Mouse (Mus musculus) stomach, postnatal 0 days (tissue): ENCODE data around the gene Srgap2. TPM values are rescaled to one million over a fixed set of nuclear protein-coding genes. Genes with fewer than 3 reads are reported as not detected.

Source experiments
- ATAC-seq: fragments of 200-750 bp; cut with Nextera tagmentation; 2 replicates; pipeline ENCODE4 v1.8.0; 2017; ENCODE audit not compliant: low FRiP score, low TSS enrichment
- DNase-seq: peaks from one replicate; pipeline ENCODE4 v3.0.0-alpha.2; 2016; ENCODE audit warnings: low spot score
- H3K27ac ChIP-seq: fragments of 300-500 bp; sonication (generic); replicated peaks from 2 replicates; pipeline ENCODE4 v1.5.1; 2014; ENCODE audit warnings: mild to moderate bottlenecking, control low read depth
- H3K27me3 ChIP-seq: fragments of 300-500 bp; sonication (generic); 2 replicates; pipeline ENCODE4 v1.6.1; 2014; ENCODE audit warnings: low read length; ENCODE audit not compliant: control insufficient read depth, insufficient read depth
- H3K36me3 ChIP-seq: fragments of 300-500 bp; sonication (generic); 2 replicates; pipeline ENCODE4 v1.6.1; 2014; ENCODE audit warnings: low read length, mixed read lengths; ENCODE audit not compliant: control insufficient read depth, insufficient read depth
- H3K4me1 ChIP-seq: fragments of 300-500 bp; sonication (generic); replicated peaks from 2 replicates; pipeline ENCODE4 v1.6.1; 2014; ENCODE audit warnings: antibody characterized with exemption; ENCODE audit not compliant: control insufficient read depth, insufficient read depth
- H3K4me2 ChIP-seq: fragments of 300-500 bp; sonication (generic); replicated peaks from 2 replicates; pipeline ENCODE4 v1.6.1; 2014; ENCODE audit warnings: low read depth, mild to moderate bottlenecking, control low read depth, moderate library complexity
- H3K4me3 ChIP-seq: fragments of 300-500 bp; sonication (generic); 2 replicates; pipeline ENCODE4 v1.5.1; 2014; ENCODE audit warnings: low read depth, low read length, control low read depth
- H3K9ac ChIP-seq: fragments of 300-500 bp; sonication (generic); 2 replicates; pipeline ENCODE4 v1.6.1; 2014; ENCODE audit warnings: mild to moderate bottlenecking, low read length, control low read depth, mixed read lengths
- H3K9me3 ChIP-seq: fragments of 300-500 bp; sonication (generic); 2 replicates; pipeline ENCODE4 v1.6.1; 2016; ENCODE audit warnings: low read length; ENCODE audit not compliant: control insufficient read depth
- CTCF ChIP-seq: IDR thresholded peaks from 2 replicates; pipeline ENCODE4 v1.5.1; 2016; ENCODE audit warnings: antibody characterized with exemption, low read depth, mild to moderate bottlenecking, moderate library complexity
- EP300 ChIP-seq: optimal IDR thresholded peaks from 2 replicates; pipeline ENCODE3; 2016; ENCODE audit warnings: antibody characterized with exemption
- WGBS: fragments of 180-500 bp; shearing (Covaris S2); extraction: QIAGEN DNeasy Blood & Tissue Kit; methylation state at CpG from one replicate; pipeline ENCODE4 v1.1.7; 2014; 5-methylcytosine and 5-hydroxymethylcytosine counted together
- microRNA-seq: library from miRNA; unstranded; fragments of <30 nt; microRNA quantifications from one replicate; pipeline ENCODE4, GENCODE M21; 2016
- polyA plus RNA-seq: library from polyadenylated mRNA; unstranded; fragments of >200 nt; fragmentation: Nextera tagmentation; extraction: Ambion mirVana; gene quantifications from 2 replicates; pipeline ENCODE4 v1.2.1, GENCODE M21; 2015

Gene Srgap2
- polyA plus RNA-seq, 1 experiment from 2014 or later: 7.7 TPM

DNA sequence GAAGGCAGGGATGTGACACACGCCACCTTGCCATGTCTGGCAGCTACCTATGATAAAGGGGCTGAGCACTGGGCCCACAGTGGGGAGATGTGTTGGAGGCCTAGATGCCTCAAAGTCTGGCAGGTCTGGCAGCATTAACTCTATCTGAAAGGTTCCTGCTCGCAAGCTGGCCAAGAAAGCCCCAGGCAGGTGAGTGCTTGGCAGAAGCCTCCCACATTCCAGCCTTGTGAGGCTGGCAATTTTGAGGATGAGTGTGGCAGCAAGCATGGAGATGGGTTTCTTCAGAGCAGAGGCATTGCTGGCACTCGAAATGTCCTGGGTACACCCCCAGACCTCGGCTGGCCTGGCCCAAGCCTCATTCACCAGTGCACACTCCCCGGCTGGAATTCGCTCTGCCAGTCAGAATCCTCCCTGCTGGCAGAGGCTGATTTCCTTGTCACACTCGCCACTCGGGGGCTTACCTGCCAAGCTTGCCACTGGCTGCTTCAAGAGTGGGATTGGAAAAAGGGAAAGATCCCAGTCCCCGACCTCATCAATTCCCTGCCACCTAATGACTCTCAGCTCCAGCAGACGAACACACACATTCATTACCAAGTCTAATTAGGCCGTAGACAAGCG lies 287.5 kb downstream of the Srgap2 start:
- Histone ChIP-seq H3K36me3 (no peaks in the 10 kb centered on the region), H3K4me3 (no peak overlapping the region), H3K27me3 (no peaks in the 10 kb centered on the region), H3K9ac (peak overlapping the region; percentile 41; the same call in 1 of the 2 replicates), H3K9me3 (no peaks in the 10 kb centered on the region), H3K4me1 (0 out of 2 replicates have a peak, but pooled peaks cover 4% of the 10 kb centered on the region), H3K27ac (peak overlapping the region; percentile 67), H3K4me2 (no peak overlapping the region)
- no peak for DNase-seq
- TF ChIP-seq CTCF (no peak), EP300 (no peak)
- 77% methylated on average over 12 of the region's 12 CpGs for WGBS
- peak; percentile 16; the same call in 1 of the 2 replicates for ATAC-seq

DNA sequence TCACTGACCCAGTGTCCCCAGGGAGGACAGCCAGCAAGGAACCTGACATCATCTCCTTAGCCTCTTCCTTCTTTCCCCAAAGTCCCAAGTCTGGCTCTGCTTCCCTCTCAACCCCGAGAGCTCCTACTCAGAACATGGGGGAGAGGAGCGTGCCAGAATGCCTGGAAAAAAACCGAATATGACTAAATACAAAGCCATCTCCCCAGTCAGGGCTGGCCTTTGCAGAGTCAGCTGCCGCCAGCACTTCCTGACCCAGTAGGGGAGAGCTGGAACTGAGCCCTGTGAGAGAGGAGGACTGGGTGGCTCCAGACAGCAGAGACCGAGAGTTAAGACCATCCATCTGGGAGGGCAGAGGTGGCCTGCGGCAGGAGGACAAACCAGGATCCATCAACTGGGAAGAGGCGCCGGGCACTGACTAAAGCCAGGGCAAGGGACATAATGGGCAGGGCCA lies 288.2 kb downstream of the Srgap2 start:
- H3K36me3 ChIP-seq: no peaks in the 10 kb centered on the region
- 34% methylated on average over 8 of the region's 8 CpGs for WGBS
- ATAC-seq (peak; percentile 48; the same call in 1 of the 2 replicates), DNase-seq (peak; percentile 32)
- no peak for TF ChIP-seq EP300
- TF ChIP-seq CTCF: no peak
- peak overlapping the region; percentile 67 for H3K27ac ChIP-seq
- H3K9me3 ChIP-seq: no peaks in the 10 kb centered on the region
- H3K9ac ChIP-seq: no peak overlapping the region
- 0 out of 2 replicates have a peak, but pooled peaks cover 3% of the 10 kb centered on the region for H3K4me1 ChIP-seq
- no peaks in the 10 kb centered on the region for H3K27me3 ChIP-seq
- H3K4me2 ChIP-seq: 0 out of 2 replicates have a peak overlapping the region, but pooled peaks have one; percentile 0
- no peak overlapping the region for H3K4me3 ChIP-seq

DNA sequence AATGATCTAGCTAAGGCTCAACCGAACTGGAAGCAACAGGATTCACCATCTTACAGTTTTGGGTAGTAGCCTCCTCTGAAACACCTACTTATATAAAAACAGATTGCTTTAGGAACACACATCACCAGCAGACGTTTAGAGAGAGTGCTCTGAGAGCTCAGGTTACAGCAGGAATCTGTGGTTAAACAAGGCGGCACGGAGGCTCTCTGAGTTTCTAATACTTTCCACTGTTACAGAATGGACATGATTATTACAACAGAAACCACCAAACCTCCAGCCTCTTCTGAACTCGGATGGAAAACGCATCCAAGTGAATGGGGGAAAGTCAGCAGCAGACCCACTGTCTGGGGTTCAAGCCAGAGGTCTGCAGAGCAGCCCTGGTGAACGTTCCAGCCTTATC lies 291.1 kb downstream of the Srgap2 start:
- 44% methylated on average over 7 of the region's 7 CpGs for WGBS
- Histone ChIP-seq H3K9me3 (no peaks in the 10 kb centered on the region), H3K4me1 (0 out of 2 replicates have a peak, but pooled peaks cover 3% of the 10 kb centered on the region), H3K27me3 (no peaks in the 10 kb centered on the region), H3K4me3 (no peak overlapping the region), H3K36me3 (no peaks in the 10 kb centered on the region), H3K9ac (no peak overlapping the region), H3K4me2 (no peak overlapping the region), H3K27ac (peak overlapping the region; percentile 49; the same call in 1 of the 2 replicates)
- TF ChIP-seq CTCF (no peak), EP300 (no peak)
- DNase-seq (no peak), ATAC-seq (no peak)

Small RNAs within 50 kb of the gene (microRNA-seq; reads per million reads assigned to microRNA genes)
- not detected for gene Gm24273

Other genes starting within 250 kb of the Srgap2 start
- gene Ikbke, start 247.7 kb downstream of the Srgap2 start, polyA plus RNA-seq: 4.5 and 5.7 TPM in 2 replicates
- 1.3 and 1.5 TPM in 2 replicates for gene Fam72a, start 551 bp upstream of the Srgap2 start, polyA plus RNA-seq
- gene Avpr1b, start 71.9 kb upstream of the Srgap2 start, polyA plus RNA-seq: 0.02 and 0.04 TPM in 2 replicates
- gene Ctse, start 111.0 kb upstream of the Srgap2 start, polyA plus RNA-seq: 596 and 695 TPM in 2 replicates
- gene Rab7b, start 161.3 kb upstream of the Srgap2 start, polyA plus RNA-seq: 13.5 and 14.4 TPM in 2 replicates
- gene Slc26a9, start 216.7 kb upstream of the Srgap2 start, polyA plus RNA-seq: 15.4 and 17.6 TPM in 2 replicates